Mouse (Mus musculus) forebrain, postnatal 0 days (tissue): ENCODE data around the gene Megf8. TPM values are rescaled to one million over a fixed set of nuclear protein-coding genes. Genes with fewer than 3 reads are reported as not detected.
A peak's percentile ranks its signal among the peaks of the same experiment; 100 is the strongest.

ENCODE experiments used
- ATAC-seq: fragments of 200-750 bp; cut with Nextera tagmentation; 2 replicates; pipeline ENCODE4 v1.8.0; 2017; ENCODE audit warnings: mild to moderate bottlenecking, moderate library complexity
- DNase-seq: peaks from one replicate; pipeline ENCODE4 v3.0.0-alpha.2; 2015
- H3K27ac ChIP-seq: fragments of 300-500 bp; sonication (generic); 2 replicates; pipeline ENCODE4 v1.5.1; 2014; ENCODE audit warnings: low read depth, mild to moderate bottlenecking, antibody characterized with exemption, low read length, moderate library complexity, mixed read lengths
- H3K27me3 ChIP-seq: fragments of 300-500 bp; sonication (generic); 2 replicates; pipeline ENCODE4 v1.6.1; 2014; ENCODE audit warnings: mild to moderate bottlenecking, low read length, mixed read lengths; ENCODE audit not compliant: insufficient read depth
- H3K36me3 ChIP-seq: fragments of 300-500 bp; sonication (generic); 2 replicates; pipeline ENCODE4 v1.6.1; 2014; ENCODE audit warnings: mild to moderate bottlenecking, moderate library complexity; ENCODE audit not compliant: insufficient read depth
- H3K4me1 ChIP-seq: fragments of 300-500 bp; sonication (generic); 2 replicates; pipeline ENCODE4 v1.6.1; 2014; ENCODE audit warnings: antibody characterized with exemption; ENCODE audit not compliant: insufficient read depth
- H3K4me2 ChIP-seq: fragments of 300-500 bp; sonication (generic); 2 replicates; pipeline ENCODE4 v1.6.1; 2014; ENCODE audit warnings: low read depth, mild to moderate bottlenecking, moderate library complexity
- H3K4me3 ChIP-seq: fragments of 300-500 bp; sonication (generic); 2 replicates; pipeline ENCODE4 v1.5.1; 2014; ENCODE audit warnings: low read depth, low read length, mixed read lengths
- H3K9ac ChIP-seq: fragments of 300-500 bp; sonication (generic); 2 replicates; pipeline ENCODE4 v1.6.1; 2014; ENCODE audit warnings: mild to moderate bottlenecking
- H3K9me3 ChIP-seq: fragments of 300-500 bp; sonication (generic); 2 replicates; pipeline ENCODE4 v1.6.1; 2016; ENCODE audit warnings: low read length
- CTCF ChIP-seq: sonication (generic); IDR thresholded peaks from 2 replicates; pipeline ENCODE4 v1.5.1; 2016; ENCODE audit warnings: antibody characterized with exemption, control low read depth, low read depth
- WGBS: fragments of 180-500 bp; shearing (Covaris S2); extraction: QIAGEN DNeasy Blood & Tissue Kit; methylation state at CpG from one replicate; pipeline ENCODE4 v1.1.7; 2014; 5-methylcytosine and 5-hydroxymethylcytosine counted together
- polyA plus RNA-seq: library from polyadenylated mRNA; unstranded; fragments of >200 nt; fragmentation: Nextera tagmentation; extraction: Ambion mirVana; gene quantifications from 2 replicates; pipeline ENCODE4 v1.2.1, GENCODE M21; 2015
- total RNA-seq: library from RNA; depleted of rRNA; stranded (reverse); fragments of >200 nt; gene quantifications from 2 replicates; pipeline ENCODE4 v1.2.3, GENCODE M21; 2014; rRNA removed

Megf8 gene
- total RNA-seq (50.5 and 67.8 TPM in 2 replicates), polyA plus RNA-seq (8.7 and 12.8 TPM in 2 replicates)

GRCm38 (mm10) chr7:25316532-25317445 is at the start of gene Megf8:
Gene Megf8 (plus strand): TSS chr7:25317164.
- Histone ChIP-seq H3K27ac (peak within 1 kb of the TSS; percentile 83), H3K9me3 (no peaks in the 10 kb centered on the region), H3K4me3 (peak within 1 kb of the TSS; percentile 63), H3K9ac (peak within 1 kb of the TSS; percentile 69), H3K4me2 (peak within 1 kb of the TSS; percentile 96), H3K27me3 (peaks cover 19% of the 10 kb centered on the region), H3K36me3 (no peaks in the 10 kb centered on the region), H3K4me1 (peaks cover 22% of the 10 kb centered on the region)
- WGBS: 2% methylated on average over 52 of the region's 52 CpGs
- DNase-seq (peak; percentile 99), ATAC-seq (peak; percentile 96)
- TF ChIP-seq CTCF: peak; percentile 96

GRCm38 (mm10) chr7:25267301-25267750 is 49.6 kb upstream of the Megf8 start, which contains the start of gene Cic:
Gene Cic (plus strand): TSS chr7:25267704.
- DNase-seq (peak; percentile 99), ATAC-seq (peak; percentile 84)
- TF ChIP-seq CTCF: no peak; the same call in 1 of the 2 replicates
- peaks cover 17% of the 10 kb centered on the region for H3K36me3 ChIP-seq
- WGBS: under 1% methylated on average over 29 of the region's 29 CpGs
- H3K9ac ChIP-seq: peak within 1 kb of the TSS; percentile 87
- peaks cover 14% of the 10 kb centered on the region for H3K4me1 ChIP-seq
- H3K27ac ChIP-seq: peak within 1 kb of the TSS; percentile 91
- H3K27me3 ChIP-seq: no peaks in the 10 kb centered on the region
- H3K4me3 ChIP-seq: peak within 1 kb of the TSS; percentile 98
- peak within 1 kb of the TSS; percentile 83 for H3K4me2 ChIP-seq
- H3K9me3 ChIP-seq: no peaks in the 10 kb centered on the region

- Histone ChIP-seq H3K27me3 (no peaks in the 10 kb centered on the region), H3K4me3 (peak overlapping the region; percentile 98), H3K4me1 (peaks cover 14% of the 10 kb centered on the region), H3K36me3 (peaks cover 23% of the 10 kb centered on the region), H3K9ac (peak overlapping the region; percentile 87), H3K4me2 (peak overlapping the region; percentile 83), H3K9me3 (no peaks in the 10 kb centered on the region), H3K27ac (peak overlapping the region; percentile 91)
- TF ChIP-seq CTCF: no peak
- peak; percentile 100 for DNase-seq
- under 1% methylated on average over 33 of the region's 33 CpGs for WGBS
- peak; percentile 94 for ATAC-seq
These were observed 49.1 kb upstream of the Megf8 start for GRCm38 (mm10) chr7:25267751-25268463.

GRCm38 (mm10) chr7:25268588-25268987 is 48.4 kb upstream of the Megf8 start:
- DNase-seq: no peak
- Histone ChIP-seq H3K4me3 (peak overlapping the region; percentile 98), H3K4me1 (peaks cover 14% of the 10 kb centered on the region), H3K36me3 (peaks cover 29% of the 10 kb centered on the region), H3K9me3 (no peaks in the 10 kb centered on the region), H3K4me2 (peak overlapping the region; percentile 83), H3K9ac (peak overlapping the region; percentile 87), H3K27me3 (no peaks in the 10 kb centered on the region), H3K27ac (peak overlapping the region; percentile 88)
- no peak for TF ChIP-seq CTCF
- WGBS: 3% methylated on average over 7 of the region's 7 CpGs
- ATAC-seq: no peak

GRCm38 (mm10) chr7:25269029-25269428 is 47.9 kb upstream of the Megf8 start:
- Histone ChIP-seq H3K4me2 (peak overlapping the region; percentile 83), H3K9ac (peak overlapping the region; percentile 87), H3K27ac (no peak overlapping the region; the same call in 1 of the 2 replicates), H3K4me3 (peak overlapping the region; percentile 98), H3K36me3 (peaks cover 34% of the 10 kb centered on the region), H3K4me1 (peaks cover 14% of the 10 kb centered on the region), H3K9me3 (no peaks in the 10 kb centered on the region), H3K27me3 (no peaks in the 10 kb centered on the region)
- no peak for TF ChIP-seq CTCF
- no peak for ATAC-seq
- WGBS: 52% methylated on average over 4 of the region's 4 CpGs
- DNase-seq: no peak

GRCm38 (mm10) chr7:25269545-25270271 is 47.3 kb upstream of the Megf8 start:
- peaks cover 34% of the 10 kb centered on the region for H3K36me3 ChIP-seq
- no peak for ATAC-seq
- H3K4me3 ChIP-seq: no peak overlapping the region; the same call in 1 of the 2 replicates
- no peaks in the 10 kb centered on the region for H3K27me3 ChIP-seq
- no peak overlapping the region for H3K9ac ChIP-seq
- no peak for DNase-seq
- H3K4me1 ChIP-seq: peaks cover 14% of the 10 kb centered on the region
- no peaks in the 10 kb centered on the region for H3K9me3 ChIP-seq
- H3K27ac ChIP-seq: no peak overlapping the region; the same call in 1 of the 2 replicates
- WGBS: 87% methylated on average over 8 of the region's 8 CpGs
- peak overlapping the region; percentile 83 for H3K4me2 ChIP-seq
- TF ChIP-seq CTCF: no peak
